Mouse (Mus musculus) stomach, postnatal 0 days (tissue): ENCODE results near the gene Wdr25.

Experiments used
- CTCF ChIP-seq: IDR thresholded peaks from 2 replicates; pipeline ENCODE4 v1.5.1; 2016; ENCODE audit warnings: antibody characterized with exemption, low read depth, mild to moderate bottlenecking, moderate library complexity
- EP300 ChIP-seq: optimal IDR thresholded peaks from 2 replicates; pipeline ENCODE3; 2016; ENCODE audit warnings: antibody characterized with exemption

GRCm38 (mm10) chr12:108893715-108894431 is 442 bp downstream of the Wdr25 start, which contains the start of gene Wars:
- TF ChIP-seq CTCF = peak; percentile 3; the same call in 1 of the 2 replicates
- TF ChIP-seq EP300 = no peak
